Mouse (Mus musculus) lung, postnatal 10 days (tissue): Measurements from ENCODE around the gene Nfil3.
A peak's percentile ranks its signal among the peaks of the same experiment; 100 is the strongest.

ENCODE experiments used
- DNase-seq: peaks from one replicate; pipeline ENCODE4 v3.0.0; 2021

Gene Nfil3

DNA sequence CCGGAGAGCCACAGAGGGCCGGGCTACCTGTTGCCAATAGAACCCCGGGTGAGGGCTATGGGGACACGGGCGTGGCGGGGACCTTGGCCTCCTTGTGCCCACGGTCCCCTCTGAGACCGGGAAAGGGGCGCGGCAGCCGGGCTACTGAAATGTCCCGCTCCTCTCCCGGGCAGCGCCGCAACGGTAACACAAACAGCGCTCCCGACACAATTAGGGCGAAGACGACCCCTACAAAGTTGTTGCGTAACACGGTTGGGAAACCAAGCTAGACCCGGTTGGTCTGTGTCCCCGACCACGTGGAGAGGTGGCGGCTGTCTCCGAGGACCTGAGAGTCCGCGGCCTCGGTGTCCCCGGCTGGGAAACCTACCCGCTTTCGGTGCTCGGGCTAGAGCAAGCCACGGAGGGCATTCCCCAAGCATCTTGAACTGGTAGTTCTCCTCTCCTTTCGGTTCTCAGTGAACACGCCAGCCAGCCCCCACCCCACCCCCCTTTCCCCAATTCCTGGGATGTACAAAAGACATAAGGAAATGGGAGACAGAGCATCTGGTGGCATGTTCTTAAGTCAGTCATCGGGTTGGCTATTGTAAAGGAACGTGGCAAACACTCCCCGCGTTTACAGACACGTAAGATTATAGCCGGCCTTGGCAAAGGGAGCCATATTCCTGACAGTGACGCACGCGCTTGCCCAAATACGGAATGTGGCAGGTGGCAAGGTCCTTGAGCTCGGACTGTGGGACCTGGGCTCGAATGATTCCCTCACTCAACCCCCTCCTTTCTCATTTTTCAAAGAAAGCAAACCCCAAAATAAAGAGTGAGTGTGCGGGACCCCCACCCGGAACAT is 788 bp upstream of the Nfil3 start:
- DNase-seq = peak; percentile 51

GRCm38 (mm10) chr13:52980211-52980950 is 492 bp downstream of the Nfil3 start:
- DNase-seq = peak; percentile 79

DNA sequence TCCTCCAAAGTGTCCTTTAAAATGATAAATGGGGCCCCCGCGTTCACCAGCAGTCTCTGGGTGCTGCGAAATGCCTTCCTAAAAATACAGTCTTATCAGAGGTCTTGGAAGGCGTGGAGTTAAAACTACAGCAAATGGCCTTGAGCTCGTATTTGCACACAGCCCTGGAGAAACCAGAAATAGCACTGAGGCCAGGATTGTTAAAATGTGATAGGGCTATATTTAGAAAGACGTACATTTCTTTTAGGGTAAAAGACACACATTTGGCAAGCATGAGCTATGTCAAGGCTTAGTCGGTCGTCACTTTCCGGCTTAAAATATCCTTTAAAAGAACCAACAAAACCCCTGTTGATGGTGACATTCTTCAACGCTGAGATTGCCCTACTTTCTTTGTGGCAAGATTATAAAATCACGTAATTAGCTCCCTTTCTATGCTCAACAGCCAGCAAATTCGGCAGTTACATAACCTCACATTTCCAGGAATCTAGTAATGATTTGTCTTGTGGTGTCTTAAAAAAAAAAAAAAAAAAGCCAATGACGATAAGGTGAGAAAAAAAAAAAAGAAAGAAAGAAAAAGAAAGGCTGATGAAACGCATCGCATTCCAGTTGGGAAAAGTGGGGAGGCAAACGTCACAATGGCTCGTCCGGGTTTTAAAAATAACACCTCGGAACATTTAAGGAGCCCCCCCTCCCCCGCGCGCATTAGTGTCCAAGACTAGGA is 1.4 kb downstream of the Nfil3 start:
- peak; percentile 23 for DNase-seq

DNA sequence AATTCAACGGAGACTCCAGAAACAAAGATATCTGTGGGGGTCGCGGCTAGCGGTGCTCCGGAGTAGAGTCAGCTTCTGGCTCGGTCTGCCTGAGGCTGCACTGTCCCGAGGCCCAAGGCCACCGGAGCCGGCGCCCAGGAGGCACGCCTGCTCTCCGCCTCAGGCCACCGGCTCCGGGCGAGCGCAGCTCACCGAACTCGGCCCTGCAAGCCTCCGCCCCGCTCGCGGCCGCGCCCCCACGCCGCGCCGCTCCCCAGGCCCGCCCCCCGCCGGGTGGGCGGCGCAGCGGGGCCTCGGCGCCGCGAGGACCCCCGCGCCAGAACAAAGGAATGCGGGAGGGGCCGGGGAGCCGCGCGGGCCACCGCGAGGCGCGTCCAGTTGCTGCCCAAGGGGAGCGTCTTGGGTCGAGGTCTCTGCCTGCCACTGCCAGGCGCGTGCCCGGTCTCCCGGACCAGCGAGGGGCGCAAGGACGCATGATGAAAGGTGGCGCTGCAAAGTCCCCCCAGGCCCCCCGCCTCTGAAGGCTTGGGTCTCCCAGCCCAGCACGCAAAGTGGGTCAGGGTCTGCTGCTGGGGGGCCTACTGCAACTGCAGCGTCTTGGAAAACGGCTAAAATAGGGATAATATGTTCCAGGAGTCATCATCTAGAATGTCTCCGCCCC is 2.4 kb downstream of the Nfil3 start:
- peak; percentile 50 for DNase-seq

- no peak for DNase-seq
These were observed 3.1 kb downstream of the Nfil3 start for GRCm38 (mm10) chr13:52977757-52978156.

- no peak for DNase-seq
These were observed 3.7 kb downstream of the Nfil3 start for GRCm38 (mm10) chr13:52977221-52977609.

- DNase-seq = peak; percentile 62
These were observed 4.2 kb downstream of the Nfil3 start for GRCm38 (mm10) chr13:52976510-52977220.

DNA sequence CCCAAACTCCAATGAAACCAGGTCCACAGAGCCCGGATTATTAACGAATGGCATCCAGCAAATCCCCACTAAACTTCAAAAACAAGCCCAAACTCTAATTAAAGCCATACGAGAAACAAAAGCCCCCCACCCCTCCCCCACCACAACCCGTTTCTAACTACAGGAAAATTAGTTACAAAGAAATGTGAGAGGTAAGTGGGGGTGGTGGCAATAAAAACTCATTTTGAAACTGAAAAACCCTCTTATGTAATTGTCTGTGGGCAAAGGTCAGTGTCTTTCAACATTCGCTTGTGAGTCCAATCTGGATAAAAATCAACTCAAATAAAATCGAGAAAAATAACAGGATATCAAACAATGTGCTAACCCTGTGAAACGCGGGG is 4.8 kb downstream of the Nfil3 start:
- no peak for DNase-seq

DNA sequence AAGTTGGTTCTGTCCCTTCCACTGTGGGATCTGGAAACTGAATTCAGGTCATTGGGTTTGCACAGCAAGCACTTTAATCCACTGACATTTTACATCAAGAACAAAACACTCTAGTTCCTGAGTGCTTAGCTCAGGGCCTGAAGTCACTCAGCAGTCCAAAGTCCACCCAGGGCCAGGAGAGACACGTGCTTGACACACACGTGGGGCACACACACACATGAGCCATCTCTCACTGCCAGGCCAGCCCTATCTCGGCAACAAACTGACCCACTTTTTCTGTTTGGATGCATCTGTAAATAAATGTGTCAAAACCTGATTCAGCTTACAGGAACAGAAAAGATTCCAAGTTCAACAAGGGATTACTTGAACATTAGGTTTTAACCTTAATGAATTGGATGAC is 6.2 kb downstream of the Nfil3 start:
- peak; percentile 21 for DNase-seq

GRCm38 (mm10) chr13:52973427-52973826 is 7.4 kb downstream of the Nfil3 start:
- no peak for DNase-seq

GRCm38 (mm10) chr13:52972626-52973025 is 8.2 kb downstream of the Nfil3 start:
- DNase-seq = no peak

- DNase-seq = no peak
These were observed 10.0 kb downstream of the Nfil3 start for GRCm38 (mm10) chr13:52970876-52971275.

DNA sequence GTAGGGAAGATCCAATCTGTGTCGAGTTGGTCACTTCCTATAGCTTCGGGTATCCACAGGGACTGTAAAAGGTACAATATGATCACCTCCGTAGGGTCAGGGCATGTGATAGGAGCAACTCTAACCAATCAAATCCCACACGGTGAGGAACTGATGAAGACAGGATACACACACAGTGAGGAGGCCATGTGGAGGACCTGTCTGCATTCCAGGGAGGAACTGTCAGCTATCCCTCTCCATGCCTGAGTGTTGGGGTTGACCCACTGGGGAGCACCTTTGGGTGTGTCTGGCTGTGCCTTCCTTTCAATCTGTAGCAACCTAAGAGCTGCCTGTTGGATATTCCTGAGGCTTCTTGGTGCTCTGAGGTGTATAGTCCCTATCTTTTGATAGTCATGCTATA is 18.0 kb downstream of the Nfil3 start:
- no peak for DNase-seq

GRCm38 (mm10) chr13:52962361-52962760 is 18.5 kb downstream of the Nfil3 start:
- DNase-seq = no peak

DNA sequence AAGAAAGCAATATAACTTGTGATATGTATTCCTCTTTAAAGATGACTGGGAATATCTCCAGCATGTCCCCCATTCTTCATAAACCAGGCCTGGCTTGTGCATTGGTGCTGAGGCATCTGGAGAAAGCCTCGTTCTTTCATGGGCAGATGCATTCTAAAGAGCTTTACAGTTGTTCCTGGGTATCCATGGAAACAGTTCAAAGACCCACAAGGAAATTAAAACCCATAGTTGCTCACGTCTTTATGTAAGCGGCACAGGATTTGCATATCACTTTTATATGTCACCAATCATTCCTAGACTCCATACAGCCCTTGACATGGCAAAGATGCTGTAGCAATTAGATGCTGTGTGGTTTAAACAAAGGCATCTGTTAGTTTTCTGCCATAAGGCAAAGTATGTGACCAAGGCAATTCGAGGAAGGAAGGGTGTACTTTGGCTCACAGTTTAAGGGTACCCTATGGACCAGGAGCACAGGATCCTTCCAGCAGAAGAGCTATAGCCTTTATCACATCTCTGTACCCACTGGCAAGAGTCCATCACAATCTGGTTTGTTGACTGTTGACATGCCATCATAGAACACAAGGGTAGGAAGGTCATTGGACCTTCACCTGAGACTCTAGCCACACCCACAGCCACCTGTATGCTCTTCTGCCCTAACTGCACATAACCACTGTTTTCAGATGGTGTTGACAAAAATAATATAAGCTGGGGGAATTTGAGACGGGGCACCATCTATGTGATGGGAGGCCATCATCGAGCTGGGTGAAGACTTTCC is 26.9 kb downstream of the Nfil3 start:
- no peak for DNase-seq

- DNase-seq = no peak
These were observed 31.7 kb downstream of the Nfil3 start for GRCm38 (mm10) chr13:52949211-52949610.

DNA sequence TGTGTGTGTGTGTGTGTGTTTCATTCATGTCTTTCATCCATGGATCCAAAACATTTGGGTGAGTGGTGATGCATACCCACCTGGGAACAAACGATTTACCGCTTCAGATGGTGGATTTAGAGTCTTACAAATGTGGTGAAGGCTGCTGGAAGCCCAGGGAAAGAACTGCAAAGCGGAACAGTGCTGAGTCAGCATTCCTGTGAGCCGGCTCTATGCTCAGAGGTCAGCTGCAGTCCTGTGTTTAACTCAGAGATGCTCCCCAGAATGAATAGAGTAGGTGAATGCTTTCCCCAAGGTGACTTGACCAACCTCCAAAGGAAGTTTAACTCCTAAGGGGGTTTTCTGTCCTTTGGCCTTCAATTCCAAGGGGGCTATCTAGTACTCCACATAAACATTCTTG is 33.3 kb downstream of the Nfil3 start:
- DNase-seq = no peak

- DNase-seq = no peak
These were observed 35.1 kb downstream of the Nfil3 start for GRCm38 (mm10) chr13:52945769-52946168.

- DNase-seq = peak; percentile 38
These were observed 36.8 kb downstream of the Nfil3 start for GRCm38 (mm10) chr13:52944116-52944515.

DNA sequence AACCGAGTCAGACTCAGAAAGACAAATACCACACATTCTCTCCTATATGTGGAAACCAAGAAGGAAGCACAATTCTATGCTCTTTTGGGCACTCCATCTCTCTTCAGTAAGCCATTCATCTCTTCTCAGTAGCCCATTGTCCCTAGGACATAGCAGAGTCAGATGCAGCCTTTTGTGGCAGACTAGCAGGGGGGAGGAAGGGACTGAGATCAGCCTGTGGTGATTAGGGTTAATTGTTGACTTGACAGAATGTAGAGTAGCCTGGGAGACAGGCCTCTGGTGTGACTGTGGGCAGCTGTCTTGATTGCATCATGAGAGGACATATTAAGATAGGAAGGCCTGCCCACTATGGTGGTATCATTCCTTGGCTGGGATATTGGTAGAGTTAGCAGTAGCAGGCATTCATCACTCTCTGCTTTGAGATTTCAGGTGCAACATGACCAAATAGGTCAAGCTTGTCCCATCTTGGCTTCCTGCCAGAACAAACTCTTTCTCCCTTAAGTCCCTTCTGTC is 37.9 kb downstream of the Nfil3 start:
- no peak for DNase-seq

- DNase-seq = no peak
These were observed 39.9 kb downstream of the Nfil3 start for GRCm38 (mm10) chr13:52940956-52941355.
